In genomic region chr17:86962894-86963585, GRCm38 (mm10) we compare ENCODE assay signal across 8 mouse cellular contexts. TPM values are rescaled to one million over a fixed set of nuclear protein-coding genes. Genes with fewer than 3 reads are reported as not detected.
DNase-seq lines count a peak whose midpoint lies in the region; ATAC-seq and TF ChIP-seq lines count a peak whose summit lies in the region.

Gene Rhoq (plus strand): TSS chr17:86963082.

- under 1% methylated on average over 58 of the region's 86 CpGs for WGBS in hindbrain, embryonic 15.5 days
- WGBS in macrophage (ENCODE audit: missing documents) = under 1% methylated on average over 69 of the region's 86 CpGs

- no peak for TF ChIP-seq CTCF in Patski (IDR thresholded peaks at IDR 0.05)
- no peak for TF ChIP-seq CTCF in left cerebral cortex, adult 2 months (IDR thresholded peaks at IDR 0.05)

- in situ Hi-C loops in Patski (cut with MboI; ENCODE audit: low pct_unique_long_range_greater_than_20kb) = no loop called here

- ATAC-seq in Patski = peak; percentile 75
- ATAC-seq in hindbrain, embryonic 15.5 days (ENCODE audit: low FRiP score, low read depth) = peak; percentile 86

- peak within 1 kb of the TSS; percentile 82 for H3K9ac ChIP-seq in hindbrain, embryonic 15.5 days

- no peaks in the 10 kb centered on the region for H3K9me3 ChIP-seq in hindbrain, embryonic 15.5 days

- CTCF ChIA-PET in Patski (lab: Charles Lee) = interaction anchor here (1.2 to 1.3 kb wide), 2 partner anchors 14 to 82 kb away, joined by 3 to 4 read pairs; no protein-coding TSS in a partner anchor

- no peaks in the 10 kb centered on the region for H3K27me3 ChIP-seq in Patski
- H3K27me3 ChIP-seq in hindbrain, embryonic 15.5 days = no peaks in the 10 kb centered on the region

- H3K79me2 ChIP-seq in macrophage (ENCODE audit: inconsistent target) = peaks cover 46% of the 10 kb centered on the region

- peak within 1 kb of the TSS; percentile 75 for H3K4me2 ChIP-seq in hindbrain, embryonic 15.5 days

- POLR2A ChIA-PET in Patski (lab: Charles Lee) = interaction anchor here (0.7 to 1.2 kb wide), 2 partner anchors 28 to 56 kb away, joined by 3 to 5 read pairs; no protein-coding TSS in a partner anchor

- peak within 1 kb of the TSS; percentile 84 for H3K4me3 ChIP-seq in hindbrain, embryonic 15.5 days
- peak within 1 kb of the TSS; percentile 57 for H3K4me3 ChIP-seq in left cerebral cortex, adult 2 months
- peak within 1 kb of the TSS; percentile 50 for H3K4me3 ChIP-seq in macrophage (ENCODE audit: inconsistent target)

- no peaks in the 10 kb centered on the region for H3K36me3 ChIP-seq in hindbrain, embryonic 15.5 days
- H3K36me3 ChIP-seq in macrophage (ENCODE audit: inconsistent target) = no peaks in the 10 kb centered on the region; the same call in 1 of the 2 replicates

- peak; percentile 48 for DNase-seq in Patski (ENCODE audit: low read depth, low spot score)
- peak; percentile 88 to 92 for DNase-seq in cerebellum, postnatal 10 days
- peak; percentile 89 for DNase-seq in gastrocnemius, adult 18-20 months (ENCODE audit: low spot score)
- peak; percentile 81 to 89 for DNase-seq in left cerebral cortex, adult 2 months (ENCODE audit: extremely low spot score in 1 of 2, low spot score in 2 of 2)
- DNase-seq in right cerebral cortex, adult 18-20 months = peak; percentile 90
- peak; percentile 82 for DNase-seq in urinary bladder, adult 2 months (ENCODE audit: low spot score)

- peaks cover 50% of the 10 kb centered on the region for H3K4me1 ChIP-seq in hindbrain, embryonic 15.5 days (replicated peaks)

- intact Hi-C loops in left cerebral cortex, adult 2 months (cut with DNase I) = loop anchor here (2.0 to 5.0 kb wide), 5 partner anchors 26 to 144 kb away; partner anchors contain the start of genes Cript, Pigf and Socs5

- H3K27ac ChIP-seq in hindbrain, embryonic 15.5 days (replicated peaks) = peak within 1 kb of the TSS; percentile 84
- H3K27ac ChIP-seq in left cerebral cortex, adult 2 months = peak within 1 kb of the TSS; percentile 97
- H3K27ac ChIP-seq in macrophage = peak within 1 kb of the TSS; percentile 69

RNA-seq across cellular contexts. Expression of gene Rhoq, which starts in this region (rescaled TPM):
- polyA plus RNA-seq in Patski (2021) (76.8 TPM), macrophage (2018) (21.2 to 41.7 TPM (median 31.1 TPM) in 3 replicates)
- 100 to 1,000 TPM; 163 to 166 TPM for total RNA-seq in gastrocnemius, adult 18-20 months (2021)
- polyA plus RNA-seq in hindbrain, embryonic 15.5 days (2015; fragmentation: Nextera tagmentation; extraction: Ambion mirVana) = 8.6 and 8.8 TPM in 2 replicates
- 10 to 100 TPM; 35.6 to 45.0 TPM for total RNA-seq in left cerebral cortex, adult 2 months (2021)
- total RNA-seq in macrophage (2018; cell fraction: chromatin; rRNA removed) = 10 to 100 TPM in 24 of 26 experiments, 1 to 10 TPM in 2; 6.9 to 54.0 (median 22.5) TPM
- total RNA-seq in macrophage (2018; cell fraction: cytosol; rRNA removed) = 10 to 100 TPM; 29.7 to 50.1 (median 38.2) TPM
- 10 to 100 TPM; 22.7 to 58.5 (median 35.8) TPM for total RNA-seq in macrophage (2018; cell fraction: nucleus; rRNA removed)
- 43.4 and 52.5 TPM in 2 replicates for polyA plus RNA-seq in urinary bladder, adult 2 months (2012; rRNA removed)

Comparison
In these comparisons a context has a peak if more than half of its experiments do, and no peak if none do; other contexts are left out.
1. Peak in every context shown above with its lines: DNase-seq, ATAC-seq, H3K4me3 ChIP-seq and H3K27ac ChIP-seq.